Mouse (Mus musculus) thymus, postnatal 4 days (tissue): ENCODE data around the gene Sox5.

ENCODE experiments used
- DNase-seq: peaks from one replicate; pipeline ENCODE4 v3.0.0; 2021

The Sox5 gene

DNA sequence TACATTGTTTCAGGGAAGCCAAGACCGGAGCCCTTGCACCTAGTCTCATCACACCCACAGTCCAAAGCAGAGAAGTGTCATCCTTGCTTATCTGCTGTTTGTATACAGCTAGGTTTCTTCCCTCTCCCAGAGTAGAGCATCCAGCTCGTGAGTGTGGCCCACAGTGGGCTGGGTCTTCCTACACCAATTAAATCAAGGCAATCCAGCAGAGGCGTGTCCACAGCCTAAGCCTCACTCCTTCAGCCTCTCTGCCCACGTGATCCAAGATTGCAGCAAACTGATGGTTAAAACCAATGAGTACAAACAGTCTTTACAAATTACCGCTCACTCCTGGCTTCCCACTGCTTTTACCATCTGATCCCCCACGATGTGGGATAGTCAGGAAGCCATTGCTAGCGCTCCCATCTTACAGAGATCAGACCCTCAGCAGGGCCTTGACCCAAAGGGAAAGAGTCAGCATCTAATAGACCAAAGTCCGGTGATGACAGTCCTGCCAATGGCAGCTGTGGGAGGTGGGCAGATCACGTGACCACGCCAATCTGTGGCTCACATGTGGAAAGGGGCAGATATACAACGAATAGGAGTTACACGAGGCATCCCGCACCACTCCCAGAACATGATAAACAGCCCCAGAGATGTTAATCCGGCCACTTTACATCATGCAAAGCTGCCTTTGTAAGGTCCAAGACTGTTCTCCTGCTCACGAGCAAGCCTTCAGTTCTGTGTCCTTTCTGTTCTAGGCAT is 9.4 kb downstream of the Sox5 start:
- no peak for DNase-seq

DNA sequence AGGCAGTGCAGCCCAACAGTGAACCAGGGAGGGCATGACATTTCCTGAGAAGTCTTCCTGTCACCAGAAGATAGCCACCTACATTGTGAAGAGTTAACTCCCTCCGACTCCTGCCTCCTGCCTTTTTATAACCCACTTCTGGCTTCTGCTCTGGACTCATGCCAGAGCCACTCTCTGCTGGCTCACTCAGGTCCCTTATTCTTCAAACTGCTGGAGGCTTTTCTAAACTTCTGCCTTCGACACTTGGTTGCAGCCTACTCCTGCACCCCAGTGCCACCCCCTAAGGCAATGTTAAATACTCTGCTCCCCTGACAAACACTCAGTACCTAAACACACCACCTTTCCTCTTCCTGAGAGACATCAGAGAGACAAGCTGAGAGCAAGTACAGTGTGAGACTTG is 12.7 kb downstream of the Sox5 start:
- no peak for DNase-seq

DNA sequence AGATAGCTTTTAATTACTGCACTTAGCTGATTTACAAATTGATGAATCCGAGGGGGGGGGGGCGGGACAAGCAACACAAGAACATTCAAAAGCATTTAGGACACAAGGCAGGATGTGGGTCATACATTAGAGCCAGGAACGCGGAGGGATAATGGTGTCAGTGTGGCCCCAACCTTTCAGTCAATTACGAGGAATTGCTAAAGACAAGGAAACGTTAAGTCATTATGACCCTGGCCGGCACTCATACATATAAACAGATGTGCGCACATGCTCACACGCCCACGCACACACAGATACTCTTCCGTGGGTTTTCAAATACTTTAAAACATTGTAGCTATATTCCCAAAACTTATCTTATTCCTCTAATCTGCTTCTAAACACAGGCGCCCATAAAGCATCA is 19.9 kb downstream of the Sox5 start:
- DNase-seq: no peak

DNA sequence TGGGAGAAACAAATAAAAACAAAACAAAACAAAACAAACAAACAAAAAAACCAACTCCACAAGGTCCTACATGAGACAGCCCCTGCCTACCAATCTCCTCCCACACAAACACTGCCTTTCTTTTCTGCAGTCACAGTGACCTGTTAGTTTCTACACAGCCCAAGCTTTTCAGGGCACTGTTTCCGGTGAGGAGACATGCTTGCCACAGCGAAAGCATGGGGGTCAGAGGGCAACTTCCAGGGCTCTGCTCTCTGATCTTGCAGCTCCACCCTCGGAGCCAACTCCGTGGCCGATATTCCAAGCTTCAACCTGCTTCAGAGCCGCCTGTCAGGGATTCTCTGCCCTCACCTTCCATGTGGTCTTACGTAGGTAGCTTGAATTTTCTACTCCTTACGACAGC is 22.6 kb downstream of the Sox5 start:
- DNase-seq: no peak

DNA sequence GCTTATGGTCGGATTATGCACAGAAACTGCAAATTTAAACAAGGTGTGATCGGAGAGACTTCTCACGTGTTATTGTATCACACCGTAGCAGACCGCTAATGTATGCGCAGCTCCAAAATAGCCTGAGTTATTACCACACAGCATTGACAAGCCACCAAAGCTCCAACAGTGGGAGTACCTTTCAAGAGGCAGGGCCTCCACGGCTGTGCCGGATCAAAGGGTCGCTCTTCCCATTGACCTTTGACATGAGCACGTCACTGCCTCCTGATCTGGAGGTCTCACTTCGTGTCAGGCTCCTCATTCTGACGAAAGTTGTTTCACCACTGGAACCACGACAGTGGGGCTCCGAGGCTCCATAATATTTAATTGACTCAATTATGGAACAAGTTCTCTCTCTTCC is 24.4 kb downstream of the Sox5 start:
- DNase-seq: no peak

DNA sequence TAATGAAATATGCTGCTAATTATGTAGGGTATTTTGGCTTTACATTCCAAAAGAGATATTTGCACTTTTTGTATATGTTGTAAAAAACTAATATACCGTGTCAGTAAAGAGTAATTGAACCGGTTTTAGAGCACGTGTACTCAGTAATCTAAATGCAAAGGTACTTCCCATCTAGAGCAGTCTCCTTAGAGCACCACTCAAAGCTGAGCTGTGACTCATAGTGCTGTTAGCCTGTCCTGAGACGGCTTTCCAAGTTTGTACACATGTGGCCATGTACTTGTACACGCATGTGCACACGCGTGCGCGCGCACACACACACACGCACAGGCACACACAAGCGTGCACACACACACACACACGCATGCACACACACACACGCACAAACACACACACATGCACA is 25.3 kb downstream of the Sox5 start:
- no peak for DNase-seq

- DNase-seq: no peak
Observed at GRCm38 (mm10) chr6:144755304-144755703, 26.5 kb downstream of the Sox5 start.

DNA sequence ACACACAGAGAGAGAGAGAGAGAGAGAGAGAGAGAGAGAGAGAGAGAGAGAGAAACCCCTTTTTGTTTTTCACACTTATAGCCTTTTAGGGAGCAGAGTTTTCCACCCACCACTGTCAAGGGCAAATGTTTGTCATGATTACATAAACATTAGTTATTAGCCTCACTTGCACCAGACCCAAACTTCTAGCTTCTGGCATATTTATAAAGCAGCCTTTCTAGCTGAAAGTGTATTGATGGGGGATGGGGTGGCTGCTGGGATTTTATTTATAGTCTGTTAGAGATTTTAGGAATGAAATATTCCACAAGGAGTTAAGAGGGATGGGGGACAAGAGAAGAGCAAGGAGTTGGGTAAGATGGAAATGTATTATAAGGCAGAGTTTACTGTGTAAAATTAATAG is 27.4 kb downstream of the Sox5 start:
- DNase-seq: no peak

DNA sequence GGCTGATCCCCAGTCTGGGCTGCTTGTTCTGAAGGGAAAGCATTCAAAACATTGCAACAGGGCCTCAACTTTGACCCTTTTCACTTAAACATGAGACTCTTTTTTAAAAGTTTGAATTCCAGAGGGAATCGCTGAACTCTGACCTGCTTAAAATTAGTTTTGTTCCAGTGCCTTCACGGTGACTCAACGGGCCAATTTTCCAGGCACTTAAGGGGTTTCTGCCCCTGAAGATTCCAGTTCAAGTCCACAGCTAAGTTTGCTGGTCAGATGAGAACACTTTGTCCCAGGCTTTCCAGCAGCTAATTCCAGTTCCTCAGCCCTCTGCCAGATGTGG is 27.8 kb downstream of the Sox5 start:
- DNase-seq: no peak

DNA sequence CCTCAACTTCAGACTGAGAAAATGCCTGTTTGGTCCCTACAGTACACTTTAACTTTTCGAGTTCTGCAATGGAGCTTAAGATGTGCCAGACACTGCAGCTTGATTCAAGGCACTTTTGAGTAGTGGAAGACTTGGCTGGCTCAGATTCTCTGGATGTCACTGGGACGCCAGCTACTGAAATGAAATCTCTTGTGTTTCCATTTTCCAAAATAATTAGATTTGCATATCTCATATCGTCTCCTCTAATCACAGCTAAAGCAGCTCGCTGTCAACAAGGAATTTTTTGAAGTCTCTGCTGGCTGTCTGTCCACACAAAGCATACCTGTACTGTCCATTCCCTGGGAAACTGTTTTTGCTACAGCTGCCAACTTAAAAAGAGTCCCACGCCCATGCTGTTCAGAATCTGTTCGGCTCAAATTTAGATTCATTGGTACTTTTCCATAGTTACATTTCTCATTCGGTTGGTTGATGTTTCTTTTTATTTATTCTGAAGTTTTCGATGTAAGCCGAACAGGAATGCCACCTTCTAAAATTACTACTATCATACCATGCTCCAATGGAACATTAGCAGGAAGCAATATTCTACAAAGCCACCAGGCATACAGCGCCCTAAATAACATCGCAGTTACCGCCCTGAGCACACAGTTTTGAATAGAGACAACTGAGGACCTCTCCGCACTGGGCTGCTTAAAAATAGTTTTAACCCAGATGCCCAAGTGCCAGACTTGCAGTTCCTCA is 28.4 kb downstream of the Sox5 start:
- DNase-seq: no peak

DNA sequence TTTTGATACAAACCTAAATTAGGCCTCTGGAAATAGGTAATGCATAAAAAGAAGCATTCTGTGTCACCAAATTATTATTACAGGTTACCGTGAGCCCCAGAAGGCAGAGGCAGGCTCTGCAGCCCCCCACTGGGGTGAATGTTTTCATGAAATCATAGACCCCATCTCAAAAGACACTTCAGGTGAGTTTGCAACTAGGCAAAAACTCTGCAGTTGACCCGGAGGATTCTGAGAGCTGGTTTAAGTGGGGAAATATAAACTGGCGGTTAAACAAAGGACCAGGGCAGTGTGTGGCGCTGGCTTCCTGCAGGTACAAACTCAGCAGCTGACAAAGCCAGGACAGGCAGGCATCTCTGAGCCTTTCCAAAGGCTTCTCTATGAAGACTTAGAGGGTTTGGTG is 30.2 kb downstream of the Sox5 start:
- DNase-seq: no peak

DNA sequence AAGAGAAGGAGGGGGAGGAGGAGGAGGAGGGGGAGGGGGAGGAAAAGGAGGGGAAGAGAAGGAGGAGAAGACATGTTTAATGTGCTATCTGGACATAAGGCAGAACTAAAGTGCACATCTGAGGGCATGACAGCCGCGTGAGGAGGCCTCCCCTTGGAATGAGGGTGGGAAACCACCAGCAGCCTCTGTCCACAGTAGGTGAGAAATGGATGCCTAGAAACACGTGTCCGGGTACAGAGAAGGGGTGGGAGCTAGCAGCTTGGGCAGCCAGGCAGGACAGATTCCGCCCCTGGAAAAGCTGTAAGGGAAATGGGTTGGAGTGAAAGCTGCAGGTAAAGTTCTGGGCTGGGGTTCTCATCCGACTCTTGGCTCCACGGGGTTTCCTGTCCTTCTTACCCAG is 31.6 kb downstream of the Sox5 start:
- DNase-seq: no peak

DNA sequence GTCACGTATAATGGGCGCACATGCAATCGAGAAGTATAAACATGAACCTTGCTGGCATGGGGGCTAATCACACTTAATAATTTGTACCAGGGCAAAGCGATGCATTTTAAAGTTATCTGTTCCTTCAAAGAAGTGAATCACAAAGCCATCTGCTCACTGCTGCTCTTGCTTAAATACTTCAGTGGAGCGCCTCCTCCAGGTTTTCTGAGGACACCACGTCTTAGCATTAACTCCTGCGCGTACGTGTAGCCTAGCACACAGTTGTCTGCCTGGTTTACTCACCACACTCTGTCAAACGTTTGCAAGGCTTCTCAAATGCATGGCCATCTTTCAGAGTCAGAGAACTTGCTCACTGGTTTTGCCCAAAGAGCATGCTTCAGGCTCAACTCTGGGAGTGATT is 35.3 kb downstream of the Sox5 start:
- DNase-seq: no peak

DNA sequence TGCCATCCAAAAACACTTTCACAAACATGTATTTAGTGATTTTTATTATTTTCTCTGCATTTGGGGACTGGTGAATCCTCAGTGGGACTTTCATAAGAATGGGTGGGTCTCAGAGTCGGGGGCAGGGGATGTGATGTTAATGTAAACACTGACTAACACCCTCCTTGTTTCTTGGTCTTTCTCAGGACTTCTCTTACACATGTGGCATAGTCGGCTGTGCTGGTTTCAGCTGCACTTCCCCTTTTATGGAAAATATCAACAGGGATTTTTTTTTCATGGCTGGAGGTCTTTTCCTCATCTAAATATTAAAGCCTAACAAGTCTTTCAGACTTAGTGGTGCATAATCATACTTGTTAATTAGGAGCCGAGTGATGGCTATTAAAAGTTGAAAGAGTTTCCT is 39.2 kb downstream of the Sox5 start:
- DNase-seq: no peak

- DNase-seq: no peak
Observed at GRCm38 (mm10) chr6:144741080-144741655, 40.6 kb downstream of the Sox5 start.

GRCm38 (mm10) chr6:144740343-144740742 is 41.4 kb downstream of the Sox5 start:
- no peak for DNase-seq

DNA sequence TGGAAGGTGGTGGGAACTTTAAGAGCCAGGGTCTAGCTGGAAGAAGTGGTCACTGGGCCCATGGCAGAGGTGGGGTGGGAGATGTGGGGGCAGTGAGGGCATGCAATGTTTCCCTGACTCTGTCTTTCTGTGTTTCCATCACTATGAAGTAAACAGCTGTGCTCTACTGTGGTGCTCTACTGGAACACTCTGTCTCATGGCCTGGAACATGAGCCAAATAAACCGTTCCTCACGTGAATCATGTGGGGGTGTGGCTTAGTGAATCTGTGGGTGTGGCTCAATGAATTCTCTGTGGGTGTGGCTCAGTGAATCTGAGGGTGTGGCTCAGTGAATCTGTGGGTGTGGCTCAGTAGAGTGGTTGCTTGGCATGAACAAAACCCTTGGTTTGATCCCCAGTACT is 42.0 kb downstream of the Sox5 start:
- no peak for DNase-seq

GRCm38 (mm10) chr6:144737786-144738185 is 44.0 kb downstream of the Sox5 start:
- no peak for DNase-seq

DNA sequence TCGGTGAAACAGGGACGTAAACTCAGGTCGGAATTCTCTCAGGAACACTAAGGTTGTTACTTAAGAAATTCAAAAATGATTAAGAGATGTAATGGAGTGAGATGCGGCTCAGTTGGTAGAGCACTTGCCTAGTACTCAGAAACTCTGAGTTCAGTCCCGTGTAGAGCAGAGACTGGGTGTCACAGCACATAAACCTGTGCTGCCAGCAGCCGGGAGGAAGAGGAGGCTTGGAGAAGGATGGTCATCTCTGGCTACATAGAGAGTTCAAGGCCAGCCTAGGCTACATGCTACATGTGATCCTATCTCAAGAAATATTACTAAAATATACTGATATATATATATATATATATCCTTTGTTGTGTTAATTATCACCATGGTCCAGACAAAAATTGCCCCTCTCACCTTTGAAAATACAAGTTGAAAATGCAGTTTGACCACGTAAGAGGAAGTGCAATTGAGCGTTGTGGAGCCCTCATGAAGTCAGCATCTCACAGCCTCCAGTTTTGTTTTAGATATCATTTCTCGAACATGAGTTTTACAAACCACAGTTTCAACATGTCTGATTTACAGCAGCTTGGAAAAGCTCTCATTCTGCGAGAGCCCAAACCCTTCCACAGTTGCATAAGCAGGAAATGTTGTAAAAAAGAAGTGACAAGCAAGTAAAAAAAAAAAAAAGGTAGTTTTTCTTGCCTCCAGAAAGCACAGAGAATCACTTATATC is 50.4 kb downstream of the Sox5 start:
- DNase-seq: no peak

- DNase-seq: no peak
Observed at GRCm38 (mm10) chr6:144723530-144724144, 58.1 kb downstream of the Sox5 start.

- no peak for DNase-seq
Observed at GRCm38 (mm10) chr6:144723024-144723423, 58.8 kb downstream of the Sox5 start.

DNA sequence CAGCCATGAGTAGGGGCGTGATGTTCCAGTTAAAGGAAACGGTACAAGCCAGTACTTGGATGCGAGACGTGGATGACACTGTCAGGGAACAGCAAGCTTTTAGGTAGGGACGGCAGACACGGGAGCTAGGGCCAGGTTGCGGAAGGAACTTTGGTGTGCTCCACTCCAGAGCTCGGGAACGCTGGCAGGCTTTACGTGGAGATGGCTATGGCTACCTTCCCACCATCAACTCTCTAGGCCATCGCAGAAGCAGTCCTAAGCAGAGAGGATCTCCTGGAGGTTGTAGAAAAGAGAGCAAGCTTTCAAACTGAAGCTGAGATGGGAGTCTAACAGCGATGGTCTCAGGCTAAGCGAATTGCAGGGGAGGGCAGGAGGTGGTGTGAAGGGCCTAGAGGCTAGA is 60.9 kb downstream of the Sox5 start:
- no peak for DNase-seq

DNA sequence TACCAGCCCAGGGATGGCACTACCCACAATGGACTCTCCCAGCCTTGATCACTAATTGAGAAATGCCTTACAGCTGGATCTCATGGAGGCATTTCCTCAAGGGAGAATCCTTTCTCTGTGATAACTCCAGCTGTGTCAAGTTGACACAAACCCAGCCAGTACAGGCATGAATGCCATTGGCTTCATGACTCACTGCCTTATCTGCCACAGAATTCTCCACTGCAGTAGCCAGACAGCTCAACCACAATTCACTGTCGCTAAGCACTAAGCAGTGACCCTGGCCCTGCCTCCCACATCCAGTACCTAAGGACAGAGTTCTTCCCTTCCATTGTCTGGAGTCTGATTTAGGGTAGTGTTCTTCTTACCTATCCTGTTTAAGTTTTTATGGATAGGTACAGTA is 65.4 kb downstream of the Sox5 start:
- DNase-seq: no peak
